Mouse (Mus musculus): ENCODE data around the gene R3hcc1l. TPM values are rescaled to one million over a fixed set of nuclear protein-coding genes. Genes with fewer than 3 reads are reported as not detected.

The R3hcc1l gene
- polyA plus RNA-seq, 1 experiment, result 7.0 TPM

- H3K4me1 ChIP-seq (ENCODE audit: control insufficient read depth, insufficient read depth, low read length), result no peaks in the 10 kb centered on the region; the same call in 1 of the 2 replicates
Observed at GRCm38 (mm10) chr19:42569076-42569475, 50.5 kb downstream of the R3hcc1l start.

DNA sequence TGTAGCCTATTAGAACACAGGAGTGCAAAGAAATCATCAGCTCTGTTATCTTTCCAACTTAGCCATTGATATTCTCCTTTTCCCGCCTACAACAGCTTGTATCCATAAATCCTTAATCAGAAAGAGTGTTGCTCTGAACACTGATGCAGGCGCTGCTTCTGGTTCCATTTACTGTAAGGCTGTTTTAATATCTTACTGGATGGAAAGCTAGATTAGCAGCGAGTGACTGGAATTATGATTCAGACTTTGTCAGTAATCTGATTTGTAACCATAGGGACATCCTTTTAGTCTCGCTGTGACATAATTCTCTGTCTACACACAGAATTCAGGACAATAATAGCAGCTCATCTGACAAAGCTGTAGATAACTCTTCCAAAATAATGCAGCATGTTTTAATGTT lies 52.7 kb downstream of the R3hcc1l start:
- H3K4me1 ChIP-seq (ENCODE audit: control insufficient read depth, insufficient read depth, low read length), result no peaks in the 10 kb centered on the region; the same call in 1 of the 2 replicates
- no peaks in the 10 kb centered on the region for H3K27me3 ChIP-seq (ENCODE audit: control insufficient read depth, insufficient read depth, low read length)
- no peak overlapping the region for H3K27ac ChIP-seq (ENCODE audit: control insufficient read depth, insufficient read depth, low read depth, low read length)
- TF ChIP-seq CTCF (IDR thresholded peaks at IDR 0.05; ENCODE audit: control insufficient read depth, insufficient read depth, insufficient replicate concordance, low read depth, low read length), result no peak
- TF ChIP-seq POLR2A (IDR thresholded peaks at IDR 0.05; ENCODE audit: control insufficient read depth, low read depth, low read length), result no peak
- no peaks in the 10 kb centered on the region for H3K36me3 ChIP-seq (ENCODE audit: control insufficient read depth, insufficient read depth, low read length)
- H3K4me3 ChIP-seq (ENCODE audit: control insufficient read depth, low read depth, low read length), result no peak overlapping the region

More at GRCm38 (mm10) chr19:42569076-42569475, 50.5 kb downstream of the R3hcc1l start:
- Histone ChIP-seq H3K4me3 (ENCODE audit: control insufficient read depth, low read depth, low read length) (no peak overlapping the region), H3K27me3 (ENCODE audit: control insufficient read depth, insufficient read depth, low read length) (no peaks in the 10 kb centered on the region), H3K27ac (ENCODE audit: control insufficient read depth, insufficient read depth, low read depth, low read length) (no peak overlapping the region), H3K36me3 (ENCODE audit: control insufficient read depth, insufficient read depth, low read length) (no peaks in the 10 kb centered on the region)
- TF ChIP-seq POLR2A (IDR thresholded peaks at IDR 0.05; ENCODE audit: control insufficient read depth, low read depth, low read length) (no peak), CTCF (IDR thresholded peaks at IDR 0.05; ENCODE audit: control insufficient read depth, insufficient read depth, insufficient replicate concordance, low read depth, low read length) (no peak)

DNA sequence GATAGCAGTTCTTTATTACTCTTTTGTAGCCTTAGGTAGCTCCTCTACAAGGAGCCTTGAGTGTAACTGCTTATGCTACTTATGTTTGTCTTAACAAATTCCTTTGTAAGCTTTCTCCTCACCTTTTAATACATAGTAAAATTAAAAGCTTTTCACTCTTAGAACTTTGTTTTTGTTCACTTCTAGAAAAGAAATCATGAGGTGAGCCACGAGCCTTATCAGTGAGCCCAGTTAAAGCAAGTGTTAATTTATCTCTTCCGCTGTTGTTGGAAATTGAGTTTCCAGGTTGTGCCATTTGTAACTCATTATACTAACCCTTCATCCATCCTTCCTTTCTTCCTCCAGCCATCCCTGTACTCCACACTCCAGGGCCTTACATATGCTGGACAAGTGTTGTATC lies 56.8 kb downstream of the R3hcc1l start:
- no peak for TF ChIP-seq CTCF (IDR thresholded peaks at IDR 0.05; ENCODE audit: control insufficient read depth, insufficient read depth, insufficient replicate concordance, low read depth, low read length)
- TF ChIP-seq POLR2A (IDR thresholded peaks at IDR 0.05; ENCODE audit: control insufficient read depth, low read depth, low read length), result no peak
- H3K27me3 ChIP-seq (ENCODE audit: control insufficient read depth, insufficient read depth, low read length), result no peaks in the 10 kb centered on the region

DNA sequence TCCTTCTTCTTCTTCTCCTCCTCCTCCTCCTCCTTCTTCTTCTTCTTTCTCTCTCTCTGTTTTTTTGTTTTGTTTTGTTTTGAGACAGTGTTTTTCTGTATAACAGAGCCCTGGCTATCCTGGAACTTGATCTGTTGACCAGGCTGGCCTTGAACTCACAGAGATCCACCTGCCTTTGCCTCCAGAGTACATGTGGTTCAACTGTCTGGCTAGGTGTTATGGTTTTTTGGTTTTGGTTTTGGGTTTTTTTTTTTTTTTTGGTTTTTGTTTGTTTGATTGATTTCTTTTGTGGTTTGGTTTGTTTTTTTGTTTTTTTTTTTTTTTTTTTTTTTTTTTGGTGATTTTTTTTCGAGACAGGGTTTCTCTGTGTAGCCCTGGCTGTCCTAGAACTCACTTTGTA lies 58.3 kb downstream of the R3hcc1l start:
- peaks cover under 1% of the 10 kb centered on the region; the same call in 1 of the 2 replicates for H3K36me3 ChIP-seq (ENCODE audit: control insufficient read depth, insufficient read depth, low read length)
- no peak overlapping the region for H3K4me3 ChIP-seq (ENCODE audit: control insufficient read depth, low read depth, low read length)
- H3K4me1 ChIP-seq (ENCODE audit: control insufficient read depth, insufficient read depth, low read length), result no peaks in the 10 kb centered on the region
- no peak overlapping the region for H3K27ac ChIP-seq (ENCODE audit: control insufficient read depth, insufficient read depth, low read depth, low read length)
- TF ChIP-seq POLR2A (IDR thresholded peaks at IDR 0.05; ENCODE audit: control insufficient read depth, low read depth, low read length) (no peak), CTCF (IDR thresholded peaks at IDR 0.05; ENCODE audit: control insufficient read depth, insufficient read depth, insufficient replicate concordance, low read depth, low read length) (no peak)
- H3K27me3 ChIP-seq (ENCODE audit: control insufficient read depth, insufficient read depth, low read length), result no peaks in the 10 kb centered on the region

More for the DNA sequence above, 56.8 kb downstream of the R3hcc1l start:
- H3K4me3 ChIP-seq (ENCODE audit: control insufficient read depth, low read depth, low read length), result no peak overlapping the region
- H3K4me1 ChIP-seq (ENCODE audit: control insufficient read depth, insufficient read depth, low read length), result no peaks in the 10 kb centered on the region; the same call in 1 of the 2 replicates
- no peaks in the 10 kb centered on the region for H3K36me3 ChIP-seq (ENCODE audit: control insufficient read depth, insufficient read depth, low read length)
- H3K27ac ChIP-seq (ENCODE audit: control insufficient read depth, insufficient read depth, low read depth, low read length), result no peak overlapping the region

DNA sequence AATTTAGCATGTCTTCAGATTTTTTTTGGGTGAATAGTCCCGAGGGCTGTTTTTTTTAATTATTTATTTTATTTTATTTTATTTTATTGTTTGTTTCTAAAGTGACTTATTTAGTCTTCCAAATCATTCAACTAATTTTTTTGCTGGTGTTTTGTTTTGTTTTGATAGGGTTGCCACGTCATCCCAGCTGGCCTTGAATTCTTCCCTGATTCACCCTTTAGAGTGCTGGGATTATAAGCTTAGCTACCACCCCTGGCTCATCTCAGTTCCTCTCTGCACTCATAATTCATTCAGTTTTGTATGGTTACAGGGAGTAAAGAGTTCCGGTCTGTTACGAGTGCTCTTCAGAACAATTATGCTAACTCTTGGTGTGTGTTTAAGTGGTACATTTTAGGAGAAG lies 60.1 kb downstream of the R3hcc1l start:
- no peak overlapping the region for H3K27ac ChIP-seq (ENCODE audit: control insufficient read depth, insufficient read depth, low read depth, low read length)
- peaks cover 3% of the 10 kb centered on the region for H3K36me3 ChIP-seq (ENCODE audit: control insufficient read depth, insufficient read depth, low read length)
- H3K4me1 ChIP-seq (ENCODE audit: control insufficient read depth, insufficient read depth, low read length), result no peaks in the 10 kb centered on the region
- no peak for TF ChIP-seq POLR2A (IDR thresholded peaks at IDR 0.05; ENCODE audit: control insufficient read depth, low read depth, low read length)
- TF ChIP-seq CTCF (IDR thresholded peaks at IDR 0.05; ENCODE audit: control insufficient read depth, insufficient read depth, insufficient replicate concordance, low read depth, low read length), result no peak
- H3K27me3 ChIP-seq (ENCODE audit: control insufficient read depth, insufficient read depth, low read length), result no peaks in the 10 kb centered on the region
- no peak overlapping the region for H3K4me3 ChIP-seq (ENCODE audit: control insufficient read depth, low read depth, low read length)

DNA sequence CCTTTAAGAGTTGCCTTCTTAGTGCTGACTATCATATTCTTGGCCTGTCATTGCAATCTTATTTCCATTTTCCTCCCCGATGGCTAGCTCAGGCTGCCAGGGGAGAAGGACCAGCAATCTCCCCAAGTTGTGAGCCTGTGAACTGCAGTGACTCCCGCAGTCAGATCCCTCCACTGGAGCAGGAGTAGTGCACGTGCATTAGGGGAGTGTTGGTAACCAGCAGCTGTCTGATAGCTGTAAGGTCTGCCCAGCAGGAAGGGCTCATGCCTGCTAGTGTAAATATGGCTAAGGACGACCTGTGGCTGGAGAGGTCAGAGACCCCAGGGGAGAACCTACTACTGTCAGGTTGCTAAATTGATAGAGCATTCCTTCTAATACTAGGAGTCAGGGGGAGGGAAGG lies 62.1 kb downstream of the R3hcc1l start:
- TF ChIP-seq POLR2A (IDR thresholded peaks at IDR 0.05; ENCODE audit: control insufficient read depth, low read depth, low read length) (no peak), CTCF (IDR thresholded peaks at IDR 0.05; ENCODE audit: control insufficient read depth, insufficient read depth, insufficient replicate concordance, low read depth, low read length) (no peak)
- Histone ChIP-seq H3K4me3 (ENCODE audit: control insufficient read depth, low read depth, low read length) (no peak overlapping the region), H3K27ac (ENCODE audit: control insufficient read depth, insufficient read depth, low read depth, low read length) (no peak overlapping the region), H3K36me3 (ENCODE audit: control insufficient read depth, insufficient read depth, low read length) (peaks cover 3% of the 10 kb centered on the region), H3K4me1 (ENCODE audit: control insufficient read depth, insufficient read depth, low read length) (no peaks in the 10 kb centered on the region), H3K27me3 (ENCODE audit: control insufficient read depth, insufficient read depth, low read length) (no peaks in the 10 kb centered on the region)

- Histone ChIP-seq H3K36me3 (ENCODE audit: control insufficient read depth, insufficient read depth, low read length) (peaks cover 3% of the 10 kb centered on the region), H3K27me3 (ENCODE audit: control insufficient read depth, insufficient read depth, low read length) (no peaks in the 10 kb centered on the region), H3K4me1 (ENCODE audit: control insufficient read depth, insufficient read depth, low read length) (no peaks in the 10 kb centered on the region), H3K4me3 (ENCODE audit: control insufficient read depth, low read depth, low read length) (no peak overlapping the region), H3K27ac (ENCODE audit: control insufficient read depth, insufficient read depth, low read depth, low read length) (no peak overlapping the region)
- TF ChIP-seq CTCF (IDR thresholded peaks at IDR 0.05; ENCODE audit: control insufficient read depth, insufficient read depth, insufficient replicate concordance, low read depth, low read length) (no peak), POLR2A (IDR thresholded peaks at IDR 0.05; ENCODE audit: control insufficient read depth, low read depth, low read length) (no peak)
Observed at GRCm38 (mm10) chr19:42582811-42583370, 64.3 kb downstream of the R3hcc1l start.

Measured in testis, adult 2 months (tissue).